Mouse (Mus musculus) lung, postnatal 36 days (tissue): Measurements from ENCODE around the gene Mtmr2.
"Not testable (repeated sequence)": the region's sequence is repeated elsewhere in the genome, so short reads cannot be mapped to it uniquely, and the experiment has no call there.

Source experiments
- DNase-seq: peaks from one replicate; pipeline ENCODE4 v3.0.0; 2022; ENCODE audit warnings: mixed read lengths

The Mtmr2 gene

GRCm38 (mm10) chr9:13748404-13748797 lies at the start of gene Mtmr2:
Mtmr2 (plus strand) TSS chr9:13748410.
- no peak for DNase-seq

GRCm38 (mm10) chr9:13699061-13699780 lies 49.0 kb upstream of the Mtmr2 start:
- DNase-seq = no peak

- DNase-seq = no peak
Measured at GRCm38 (mm10) chr9:13699781-13700116, 48.5 kb upstream of the Mtmr2 start.

- DNase-seq = peak; percentile 20
Measured at GRCm38 (mm10) chr9:13701773-13702172, 46.4 kb upstream of the Mtmr2 start.

- DNase-seq = no peak
Measured at GRCm38 (mm10) chr9:13703100-13703499, 45.1 kb upstream of the Mtmr2 start.

GRCm38 (mm10) chr9:13704917-13705316 lies 43.3 kb upstream of the Mtmr2 start:
- no peak for DNase-seq

GRCm38 (mm10) chr9:13707066-13707555 lies 41.1 kb upstream of the Mtmr2 start:
- no peak for DNase-seq

- no peak for DNase-seq
Measured at GRCm38 (mm10) chr9:13709436-13709835, 38.8 kb upstream of the Mtmr2 start.

- DNase-seq = not testable (repeated sequence)
Measured at GRCm38 (mm10) chr9:13715891-13716290, 32.3 kb upstream of the Mtmr2 start.

- DNase-seq = peak; percentile 93
Measured at GRCm38 (mm10) chr9:13716316-13717099, 31.7 kb upstream of the Mtmr2 start.

GRCm38 (mm10) chr9:13748798-13749674 lies 826 bp downstream of the Mtmr2 start:
- peak; percentile 97 for DNase-seq

GRCm38 (mm10) chr9:13749675-13749998 lies 1.4 kb downstream of the Mtmr2 start:
- no peak for DNase-seq

- peak; percentile 67 for DNase-seq
Measured at GRCm38 (mm10) chr9:13752543-13752942, 4.3 kb downstream of the Mtmr2 start.

GRCm38 (mm10) chr9:13760430-13760829 lies 12.2 kb downstream of the Mtmr2 start:
- DNase-seq = no peak

GRCm38 (mm10) chr9:13765624-13766023 lies 17.4 kb downstream of the Mtmr2 start:
- DNase-seq = no peak

GRCm38 (mm10) chr9:13766570-13766969 lies 18.4 kb downstream of the Mtmr2 start:
- no peak for DNase-seq

- no peak for DNase-seq
Measured at GRCm38 (mm10) chr9:13774732-13775131, 26.5 kb downstream of the Mtmr2 start.

- no peak for DNase-seq
Measured at GRCm38 (mm10) chr9:13781985-13782384, 33.8 kb downstream of the Mtmr2 start.

GRCm38 (mm10) chr9:13790864-13791263 lies 42.7 kb downstream of the Mtmr2 start:
- not testable (repeated sequence) for DNase-seq

- no peak for DNase-seq
Measured at GRCm38 (mm10) chr9:13794302-13794701, 46.1 kb downstream of the Mtmr2 start.

GRCm38 (mm10) chr9:13794756-13795155 lies 46.5 kb downstream of the Mtmr2 start:
- no peak for DNase-seq

GRCm38 (mm10) chr9:13804480-13804879 lies 56.3 kb downstream of the Mtmr2 start:
- DNase-seq = no peak

- peak; percentile 16 for DNase-seq
Measured at GRCm38 (mm10) chr9:13806854-13807253, 58.6 kb downstream of the Mtmr2 start.
